Mouse (Mus musculus) adrenal gland, postnatal 36 days (tissue): ENCODE results near the gene Nme8. TPM values are rescaled to one million over a fixed set of nuclear protein-coding genes. Genes with fewer than 3 reads are reported as not detected.

Experiments used
- DNase-seq, 2 experiments: peaks; one replicate each; pipeline ENCODE4 v3.0.0; 2021; ENCODE audit warnings: mixed read lengths in 1 of 2
- long read RNA-seq, 2 experiments: library from polyadenylated mRNA; stranded (forward); transcript quantifications; one replicate each; pipeline ENCODE4 v2.0.0; 2021; ENCODE audit warnings: borderline sequencing depth in 2 of 2
- total RNA-seq, 2 experiments: library from RNA; stranded (reverse); gene quantifications; 2 replicates each; pipeline ENCODE4 v1.2.3; 2021

Nme8 gene
- not detected for total RNA-seq
- long read RNA-seq, experiment 1, result 0 reads
- long read RNA-seq, experiment 2, result 0 reads

GRCm38 (mm10) chr13:19697790-19698189 lies at the start of gene Nme8:
TSS of gene Nme8 (minus strand) at chr13:19697794.
- DNase-seq, result no peak

DNA sequence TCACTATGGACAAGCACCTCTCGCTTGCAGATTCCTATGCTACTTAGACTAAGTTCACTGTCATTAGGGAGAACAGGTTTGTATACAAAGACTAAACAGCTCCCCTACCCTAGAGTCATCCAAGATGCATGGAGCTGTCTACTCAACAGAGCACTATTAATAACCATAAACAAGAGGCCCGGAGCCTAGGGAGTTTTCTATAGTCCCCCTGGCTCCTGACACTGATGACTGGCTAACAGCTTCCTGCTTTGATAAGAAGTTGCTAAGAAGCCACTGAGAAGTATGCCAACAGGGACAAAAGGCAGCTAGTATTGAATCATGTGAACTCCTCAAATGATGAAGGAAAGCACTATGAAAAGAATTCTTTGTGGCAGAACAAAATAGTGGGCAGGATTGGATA lies 48.1 kb upstream of the Nme8 start:
- no peak for DNase-seq

DNA sequence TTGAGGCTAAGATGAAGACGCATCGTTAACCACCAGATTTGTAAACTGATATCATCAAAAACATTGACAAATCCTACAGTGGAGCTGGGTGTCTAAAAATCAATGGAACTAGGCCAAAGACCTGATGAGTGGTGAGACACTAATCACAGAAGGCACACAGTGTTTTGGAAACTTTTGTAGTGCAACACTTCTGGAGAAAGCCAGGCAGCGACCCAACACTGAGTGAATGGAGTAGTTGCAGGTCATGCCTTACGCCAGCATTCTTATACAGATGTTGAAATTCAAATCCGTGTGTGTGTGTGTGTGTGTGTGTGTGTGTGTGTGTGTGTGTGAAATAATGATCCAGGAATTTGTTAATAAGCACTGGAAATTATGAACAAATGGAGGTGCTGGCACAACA lies 46.9 kb upstream of the Nme8 start:
- DNase-seq, result no peak

DNA sequence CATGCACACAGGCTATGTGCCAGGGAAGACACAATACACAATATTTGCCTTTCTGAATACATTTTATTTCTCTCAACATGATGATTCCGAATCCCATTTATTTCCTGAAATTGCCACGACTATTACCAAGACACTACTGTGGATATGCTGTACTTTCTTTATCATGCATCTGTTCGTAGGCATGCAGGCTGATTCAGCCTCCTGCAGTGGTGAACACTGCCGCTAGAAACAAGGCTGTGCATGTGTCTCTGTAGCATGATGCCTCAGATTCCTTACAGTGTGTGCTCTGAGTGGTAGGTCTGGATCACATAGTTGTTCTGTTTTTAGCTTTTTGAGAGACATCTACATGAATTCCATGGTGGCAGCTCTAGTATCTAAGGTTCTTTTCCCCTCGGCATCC lies 37.0 kb upstream of the Nme8 start:
- DNase-seq, result no peak

DNA sequence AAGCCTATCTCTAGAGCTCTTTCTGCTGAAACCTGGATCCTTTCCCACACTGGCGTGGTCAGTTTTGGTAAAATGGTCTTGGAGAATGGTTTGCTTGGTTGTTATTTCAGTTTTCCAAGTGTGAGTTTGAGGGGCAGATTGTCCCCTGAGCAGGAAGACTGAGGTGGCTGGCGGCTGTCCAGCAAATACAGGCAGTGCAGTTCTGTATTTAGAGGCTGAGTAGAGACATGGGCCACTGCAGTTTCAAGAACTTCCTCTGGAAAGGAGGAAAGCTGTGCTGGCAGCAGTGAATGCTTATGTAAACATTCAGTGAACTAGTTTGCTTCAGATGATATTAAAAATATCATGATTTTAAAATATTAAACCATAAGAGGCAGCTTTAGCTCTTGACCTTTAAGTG lies 33.2 kb upstream of the Nme8 start:
- DNase-seq, result peak; percentile 5

GRCm38 (mm10) chr13:19718954-19719353 lies 21.4 kb upstream of the Nme8 start:
- peak; percentile 46 to 69 for DNase-seq

DNA sequence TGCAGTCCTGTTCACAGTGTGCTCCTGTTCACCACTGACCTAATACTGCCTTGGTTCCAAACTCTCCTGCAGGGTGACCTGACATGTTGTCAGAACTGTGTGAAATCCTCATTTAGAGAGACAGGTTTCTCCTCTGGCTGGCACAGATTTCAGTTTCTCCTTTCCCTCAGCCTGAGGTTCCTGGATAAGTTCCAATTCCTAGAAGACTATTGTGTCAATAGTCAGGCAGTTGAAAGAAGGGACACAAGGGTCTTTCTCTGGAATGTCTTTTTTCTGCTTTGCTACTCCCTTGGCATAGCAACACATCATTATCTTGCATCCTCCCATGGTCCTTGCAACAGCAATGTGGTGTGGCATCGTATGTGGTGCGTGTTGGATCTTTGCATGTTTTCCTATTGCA lies 19.6 kb upstream of the Nme8 start:
- DNase-seq, result no peak

DNA sequence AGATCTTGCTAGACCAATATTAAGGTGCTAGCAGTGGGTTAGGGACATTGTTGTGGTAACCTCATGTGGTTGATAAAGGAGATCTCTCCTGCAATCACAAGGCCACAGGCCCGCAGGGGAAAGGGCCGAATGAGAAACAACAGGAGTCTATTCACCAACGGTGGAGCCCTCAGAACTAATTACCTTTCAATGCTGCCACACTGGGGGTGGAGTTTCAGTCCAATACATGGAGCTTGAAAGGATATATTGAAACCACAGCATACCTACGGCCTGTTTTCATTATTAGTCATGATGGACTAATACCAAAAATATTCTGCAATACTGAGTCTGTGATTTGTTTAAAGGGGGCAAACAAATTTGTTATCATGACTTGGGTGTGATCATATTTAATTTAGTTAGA lies 6.2 kb upstream of the Nme8 start:
- no peak for DNase-seq

- DNase-seq, result no peak
Observed at GRCm38 (mm10) chr13:19701443-19702078, 4.0 kb upstream of the Nme8 start.

DNA sequence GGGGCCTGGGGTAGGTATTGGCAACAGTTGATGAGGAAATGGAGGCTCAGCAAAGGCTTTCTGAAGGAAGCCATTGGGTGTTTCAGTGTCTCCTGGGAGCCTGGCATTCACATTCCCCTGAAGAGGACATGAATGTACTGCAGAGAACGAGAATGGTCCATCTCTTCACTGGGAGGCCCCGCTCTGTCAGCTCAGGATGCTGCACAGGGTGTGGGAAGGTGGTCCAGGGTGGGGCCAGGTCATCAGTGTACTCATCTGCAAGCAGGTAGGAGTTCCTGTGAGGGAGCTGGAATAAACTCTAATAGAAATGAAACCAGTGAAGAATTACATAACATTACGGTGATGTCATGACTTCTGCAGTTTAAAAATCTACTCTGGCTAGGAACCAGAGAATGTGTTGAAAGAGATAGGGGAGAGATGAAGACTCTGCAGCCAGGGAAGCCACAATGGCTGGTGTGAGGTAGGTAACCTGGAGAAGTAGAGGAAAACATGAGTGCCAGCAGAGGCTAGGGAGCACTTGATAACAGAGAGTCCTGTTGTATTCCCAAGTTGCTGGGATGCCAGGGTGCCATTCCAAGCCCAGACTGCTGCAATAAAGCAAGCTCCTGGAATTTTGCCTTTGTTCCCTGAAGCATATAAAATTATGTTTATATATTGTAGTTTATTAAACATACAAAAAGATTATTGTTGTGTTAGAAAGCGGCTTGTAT lies 3.3 kb upstream of the Nme8 start:
- DNase-seq, result no peak

DNA sequence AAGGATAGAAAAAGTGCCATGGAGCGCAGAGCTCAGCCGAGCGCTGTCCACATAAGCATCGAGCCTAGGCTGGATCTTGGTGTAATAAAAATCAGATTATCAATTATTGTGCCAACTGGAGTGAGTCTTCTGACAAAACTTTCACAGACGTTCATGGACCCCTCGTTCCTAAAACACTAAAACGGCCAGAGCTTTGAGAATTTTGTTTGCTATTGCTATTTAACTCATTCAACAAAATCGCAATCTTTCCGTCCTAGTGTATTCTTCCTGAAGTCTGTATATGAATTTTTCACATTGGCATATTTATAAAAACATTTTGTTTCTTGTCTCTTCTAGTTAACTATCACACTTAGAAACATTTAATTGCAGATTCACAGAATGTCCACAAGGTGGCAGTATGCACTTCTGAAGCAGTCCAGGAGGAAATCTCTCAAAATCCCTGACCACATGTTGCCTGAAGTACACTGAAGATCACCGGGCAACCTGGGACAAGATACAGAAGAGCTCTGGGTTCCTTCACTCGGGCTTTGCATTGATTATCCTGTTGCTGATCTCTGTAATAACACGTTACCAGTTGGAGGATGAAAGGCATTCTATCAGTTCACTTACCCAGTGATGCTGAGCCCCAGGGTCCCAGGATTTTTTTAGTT lies 1.1 kb upstream of the Nme8 start:
- peak in 1 of 2 experiments; percentile 21 for DNase-seq

DNA sequence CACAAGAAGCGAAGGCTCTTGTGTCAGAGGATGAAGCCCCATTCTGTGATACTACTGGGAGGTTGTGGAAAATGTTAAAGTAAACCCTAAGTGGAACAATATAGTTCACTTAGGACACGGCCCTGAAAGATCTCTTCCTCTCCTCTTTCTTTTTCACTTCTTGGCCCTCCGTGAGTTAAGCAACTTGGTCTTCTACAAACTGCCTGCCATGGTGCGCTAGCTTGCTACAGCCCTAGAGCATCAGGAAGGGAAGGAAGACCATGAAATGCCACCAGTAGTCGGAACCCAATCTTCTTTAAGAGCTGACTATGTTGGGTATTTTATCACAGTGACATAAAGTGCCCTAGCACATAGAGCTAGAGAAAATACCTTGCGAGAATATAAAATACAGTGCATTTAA lies 7.2 kb downstream of the Nme8 start:
- no peak for DNase-seq

GRCm38 (mm10) chr13:19689971-19690370 lies 7.6 kb downstream of the Nme8 start:
- DNase-seq, result no peak

- DNase-seq, result peak in 1 of 2 experiments; percentile 47
Observed at GRCm38 (mm10) chr13:19684007-19684406, 13.6 kb downstream of the Nme8 start.

DNA sequence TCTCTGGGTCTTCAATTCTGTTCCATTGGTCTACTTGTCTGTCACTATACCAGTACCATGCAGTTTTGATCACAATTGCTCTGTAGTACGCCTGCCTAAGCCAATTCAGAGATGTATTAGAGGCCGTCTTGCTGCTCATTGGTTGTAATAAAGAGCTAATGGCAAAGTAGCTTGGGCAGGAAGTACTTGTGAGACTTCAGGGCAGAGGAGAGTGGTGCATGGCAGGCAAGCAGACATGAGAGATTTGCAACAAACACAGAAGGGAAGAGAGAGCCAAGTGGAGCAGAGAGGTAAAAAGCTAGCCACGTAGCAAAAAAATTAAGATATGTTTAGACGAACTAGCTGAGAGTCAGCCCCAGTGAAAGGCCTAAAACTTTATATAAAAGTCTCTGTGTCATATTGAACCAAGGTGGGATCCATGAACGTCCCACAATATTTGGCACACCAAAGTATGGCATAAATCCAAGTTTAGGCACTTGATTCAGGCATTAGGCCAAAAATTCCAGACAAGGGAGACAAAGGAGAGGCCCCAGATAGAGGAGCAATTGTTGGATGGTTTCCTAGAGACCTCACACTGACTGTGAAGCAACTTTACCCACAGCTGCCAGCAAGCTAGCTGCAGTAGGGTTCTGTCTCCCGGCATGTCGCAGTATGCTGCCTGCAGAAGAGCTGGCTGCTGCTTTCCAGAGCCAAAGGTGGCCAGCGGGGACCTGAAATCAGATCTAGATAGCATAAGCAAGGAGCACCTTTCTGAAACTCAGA lies 14.5 kb downstream of the Nme8 start:
- peak in 1 of 2 experiments; percentile 7 for DNase-seq

DNA sequence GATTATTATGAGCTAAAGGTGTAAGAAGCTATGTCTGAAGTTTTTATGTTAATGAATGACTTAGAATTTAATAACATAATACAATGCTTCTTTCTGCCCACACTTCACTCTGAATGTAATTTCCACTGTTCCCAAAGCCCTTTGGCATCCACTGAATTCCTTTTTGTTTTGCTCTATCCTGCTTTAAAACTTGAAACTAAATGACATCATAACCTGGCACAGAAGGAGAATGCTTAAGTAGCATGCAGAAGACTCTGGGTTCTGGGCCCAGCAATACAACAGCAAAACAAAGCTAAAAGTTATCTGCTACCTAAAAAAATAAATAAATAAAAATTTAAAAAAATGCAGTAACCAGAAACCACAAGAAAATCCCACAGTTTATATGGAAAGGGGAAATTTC lies 23.0 kb downstream of the Nme8 start:
- DNase-seq, result no peak

GRCm38 (mm10) chr13:19674025-19674424 lies 23.6 kb downstream of the Nme8 start:
- no peak for DNase-seq

GRCm38 (mm10) chr13:19668355-19669140 lies 29.0 kb downstream of the Nme8 start:
- DNase-seq, result no peak

GRCm38 (mm10) chr13:19652405-19652804 lies 45.2 kb downstream of the Nme8 start:
- no peak for DNase-seq

- DNase-seq, result no peak
Observed at GRCm38 (mm10) chr13:19649824-19650223, 47.8 kb downstream of the Nme8 start.

DNA sequence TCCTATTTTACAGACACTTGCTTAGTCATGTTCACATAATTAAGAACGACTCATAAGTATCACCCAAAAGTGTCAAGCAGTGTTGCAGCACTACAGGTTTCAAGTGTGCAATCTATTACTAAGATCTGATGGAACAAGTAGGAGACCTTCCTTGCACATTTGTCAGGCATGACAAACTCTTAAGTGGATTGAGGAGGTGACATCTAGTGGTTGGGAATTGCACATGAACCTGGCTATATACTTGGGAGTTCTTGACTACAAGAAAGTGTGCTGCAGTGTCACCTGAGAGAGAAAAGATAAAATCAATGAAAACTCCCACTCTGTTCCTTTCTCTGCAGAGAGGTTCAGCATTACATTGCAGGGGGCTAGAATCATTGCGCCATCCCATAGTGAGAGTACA lies 53.4 kb downstream of the Nme8 start:
- no peak for DNase-seq

DNA sequence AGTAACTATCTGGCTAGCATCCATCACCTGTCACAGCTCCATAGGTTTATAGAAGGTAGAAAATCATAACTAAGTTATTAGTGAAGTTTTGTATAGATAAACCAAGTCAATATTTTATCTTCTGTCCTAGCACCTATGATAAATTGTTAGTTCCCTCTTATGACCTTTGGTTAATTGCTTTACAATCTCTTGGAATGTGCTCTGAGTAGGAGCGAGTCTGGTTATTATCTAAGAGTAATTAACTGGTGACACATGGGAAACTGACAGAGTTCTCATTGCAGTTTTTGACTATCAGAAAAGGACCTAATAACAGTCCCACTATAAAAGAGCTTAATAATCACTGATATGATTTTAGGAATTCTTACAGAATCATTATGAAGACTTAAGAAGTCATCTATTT lies 54.1 kb downstream of the Nme8 start:
- no peak for DNase-seq
